Mouse (Mus musculus): ENCODE results near the gene Recql5. TPM values are rescaled to one million over a fixed set of nuclear protein-coding genes. Genes with fewer than 3 reads are reported as not detected.
A peak's percentile ranks its signal among the peaks of the same experiment; 100 is the strongest.

The Recql5 gene
- total RNA-seq, 2 experiments from 2014 or later = 23.4 to 30.7 TPM

- intact Hi-C loops (cut with DNase I) = no loop called here
Observed at GRCm38 (mm10) chr11:115903384-115904230, 29.7 kb downstream of the Recql5 start.

DNA sequence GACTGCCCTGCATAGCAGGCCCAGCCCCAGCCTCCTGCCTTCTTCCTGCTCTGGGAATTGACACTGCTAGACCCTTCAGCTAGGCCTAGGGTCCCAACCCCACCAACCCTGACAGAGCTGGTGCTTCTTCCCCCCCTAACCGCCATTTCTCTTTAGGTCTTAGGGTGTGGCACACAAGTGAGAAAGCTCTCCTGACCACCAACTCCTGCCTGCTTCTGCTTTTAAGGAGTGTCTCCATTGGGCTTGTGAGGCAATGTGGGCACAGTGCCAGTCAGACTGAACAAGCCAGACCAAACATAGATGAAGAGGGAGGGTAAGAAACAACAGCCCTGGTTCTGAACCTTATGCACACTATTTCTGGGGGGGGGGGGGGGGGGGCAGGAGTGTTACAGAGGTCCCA, 30.4 kb downstream of the Recql5 start:
- DNase-seq (ENCODE audit: low spot score in 2 of 2) = no peak
- intact Hi-C loops (cut with DNase I) = no loop called here

More at GRCm38 (mm10) chr11:115903384-115904230, 29.7 kb downstream of the Recql5 start:
- no peak for DNase-seq (ENCODE audit: low spot score in 2 of 2)

DNA sequence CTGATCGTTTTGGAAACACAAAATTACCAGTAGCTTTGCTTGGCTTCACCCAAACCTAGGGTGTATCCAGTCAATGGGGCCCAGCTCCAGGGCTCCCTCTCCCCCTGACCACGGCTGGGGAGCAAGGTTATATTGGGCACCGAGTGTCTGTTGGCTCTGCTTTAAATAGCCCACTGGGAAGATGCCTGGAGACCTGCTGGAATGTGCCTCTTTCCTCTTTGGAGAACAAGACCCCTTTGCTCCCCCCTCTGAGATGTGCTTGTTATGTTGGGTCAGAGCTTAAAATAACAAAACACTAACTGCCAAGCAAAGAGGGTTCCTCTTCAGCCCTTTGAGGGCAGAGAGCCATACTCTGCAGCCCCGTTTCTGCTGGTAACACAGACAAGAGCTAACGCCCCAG, 31.1 kb downstream of the Recql5 start:
- no peak for DNase-seq (ENCODE audit: low spot score in 2 of 2)
- intact Hi-C loops (cut with DNase I) = no loop called here

GRCm38 (mm10) chr11:115901338-115902161, 31.7 kb downstream of the Recql5 start:
- intact Hi-C loops (cut with DNase I) = no loop called here

DNA sequence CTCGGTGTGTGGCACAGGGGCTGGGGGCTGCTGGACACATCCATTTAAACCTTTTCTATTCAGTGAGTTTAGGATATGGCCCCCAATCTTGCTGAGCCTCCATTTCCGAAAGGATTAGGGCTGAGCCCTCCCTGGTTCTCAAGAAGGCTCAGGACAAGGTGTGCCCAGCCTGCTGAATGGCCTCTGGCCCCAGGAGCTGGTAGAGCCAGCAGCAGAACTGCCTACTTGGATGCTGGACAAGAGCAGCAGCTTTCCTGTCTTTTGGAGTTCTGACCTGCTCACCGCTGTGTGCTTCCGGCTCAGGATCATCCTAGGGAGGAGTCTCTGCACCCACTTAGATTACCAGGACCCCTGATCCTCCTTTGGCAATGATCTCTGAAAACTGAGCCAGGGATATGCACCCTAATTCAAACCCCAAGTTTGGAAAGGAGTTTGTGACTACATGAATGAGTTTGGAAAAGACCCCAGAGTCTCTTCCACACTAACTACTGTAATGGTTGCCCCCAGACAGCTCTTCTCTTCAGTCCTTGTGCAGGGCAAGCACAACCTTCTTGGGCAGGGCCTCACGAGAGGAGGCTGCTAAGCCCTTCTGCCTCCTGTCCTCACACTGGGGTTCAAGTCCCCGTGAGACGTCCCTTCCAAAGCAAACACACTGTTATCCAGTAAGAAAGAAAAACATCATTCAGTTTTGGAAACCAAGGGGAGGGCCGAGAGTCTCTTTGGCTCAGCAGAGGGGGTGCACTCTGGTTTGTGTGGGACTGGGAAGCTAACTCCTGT, 32.5 kb downstream of the Recql5 start:
- intact Hi-C loops (cut with DNase I) = no loop called here
- DNase-seq (ENCODE audit: low spot score in 2 of 2) = no peak

More at GRCm38 (mm10) chr11:115901338-115902161, 31.7 kb downstream of the Recql5 start:
- DNase-seq (ENCODE audit: low spot score in 2 of 2) = no peak

DNA sequence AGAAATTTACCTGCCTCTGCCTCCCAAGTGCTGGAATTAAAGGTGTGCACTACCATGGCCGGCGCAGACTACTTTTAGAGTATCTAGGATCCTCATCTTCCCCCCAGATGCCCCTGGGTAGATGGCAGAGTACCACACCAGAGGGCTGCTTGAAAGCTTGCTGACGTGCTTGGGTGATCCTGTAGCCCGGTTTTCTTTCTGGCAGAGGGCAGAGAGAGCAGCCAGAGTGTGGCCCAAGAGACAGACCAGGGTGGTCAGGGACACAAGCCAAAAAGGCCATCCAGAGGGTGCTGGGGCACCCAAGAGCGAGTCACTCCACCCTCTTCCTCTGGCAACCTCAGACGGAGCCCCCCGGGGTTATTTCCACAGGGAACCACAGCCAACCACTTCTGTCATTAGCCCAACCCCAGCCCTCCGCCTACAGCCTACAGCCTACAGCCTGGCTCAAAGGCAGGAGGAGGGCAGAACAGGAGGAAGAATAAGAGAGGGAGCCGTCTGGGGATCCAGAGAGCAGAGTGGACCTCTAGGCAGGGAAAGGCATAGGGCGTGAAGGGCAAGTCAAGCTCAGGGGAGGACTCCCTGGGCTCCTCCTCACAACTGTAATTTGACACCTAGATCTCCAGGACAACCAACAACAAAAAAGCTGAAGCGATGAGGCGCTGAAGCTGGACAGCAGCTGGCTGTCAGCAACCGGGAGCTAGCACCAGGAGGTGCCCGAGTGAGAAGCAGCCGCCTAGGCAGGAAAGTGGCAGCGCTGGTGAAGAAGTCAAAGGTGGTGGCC, 33.6 kb downstream of the Recql5 start, which contains the start of gene Smim5:
Gene Smim5 (plus strand): TSS at position 481 of the 781 bp plus-strand sequence.
- intact Hi-C loops (cut with DNase I) = no loop called here
- no peak for DNase-seq (ENCODE audit: low spot score in 2 of 2)

DNA sequence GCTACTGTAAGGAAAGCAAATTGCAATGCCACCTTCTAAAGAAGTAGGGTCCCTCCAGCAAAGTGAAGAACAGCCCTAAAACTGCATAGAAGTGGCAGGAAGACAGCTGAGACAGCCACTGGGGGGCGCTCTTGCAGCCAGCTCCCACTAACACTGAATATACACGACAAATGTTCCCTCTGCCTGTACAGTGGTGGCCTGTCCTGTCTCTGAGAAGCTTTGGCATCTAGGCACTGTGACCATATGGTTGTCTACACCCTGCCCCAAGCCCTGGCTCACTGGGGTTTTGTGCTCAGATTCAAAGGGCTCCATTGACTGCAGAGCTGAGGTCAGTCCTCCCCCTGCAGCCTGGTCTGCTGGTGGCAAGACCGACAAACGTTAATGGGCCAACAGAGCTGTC, 34.4 kb downstream of the Recql5 start:
- peak; percentile 15 for DNase-seq (ENCODE audit: low spot score in 2 of 2)
- intact Hi-C loops (cut with DNase I) = no loop called here

- intact Hi-C loops (cut with DNase I) = no loop called here
- no peak for DNase-seq (ENCODE audit: low spot score in 2 of 2)
Observed at GRCm38 (mm10) chr11:115898446-115898845, 34.8 kb downstream of the Recql5 start.

- no peak for DNase-seq (ENCODE audit: low spot score in 2 of 2)
- intact Hi-C loops (cut with DNase I) = no loop called here
Observed at GRCm38 (mm10) chr11:115894755-115895520, 38.3 kb downstream of the Recql5 start.

- intact Hi-C loops (cut with DNase I) = no loop called here
Observed at GRCm38 (mm10) chr11:115893071-115893470, 40.2 kb downstream of the Recql5 start.

DNA sequence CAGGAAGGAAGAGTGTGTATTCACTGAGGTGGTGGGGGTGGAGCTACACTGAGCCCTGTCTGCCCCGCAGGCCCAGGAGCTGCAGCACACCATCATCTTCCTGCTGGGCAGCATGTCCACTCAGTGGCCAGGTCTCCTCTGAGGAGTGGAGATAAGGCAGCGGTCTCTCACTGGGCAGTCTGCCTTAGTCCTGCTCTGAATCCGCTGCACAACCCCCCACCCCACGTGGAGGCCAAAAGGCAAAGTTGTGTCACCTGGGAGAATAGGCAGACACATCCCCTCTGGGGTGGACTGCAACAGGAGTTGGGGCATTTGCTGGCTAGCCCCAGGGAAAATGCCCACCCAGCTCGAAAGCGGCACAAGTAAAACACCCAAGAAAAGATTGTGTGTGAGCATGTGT, 41.1 kb downstream of the Recql5 start:
- DNase-seq (ENCODE audit: low spot score in 2 of 2) = no peak
- intact Hi-C loops (cut with DNase I) = no loop called here

More at GRCm38 (mm10) chr11:115893071-115893470, 40.2 kb downstream of the Recql5 start:
- DNase-seq (ENCODE audit: low spot score in 2 of 2) = no peak

- no peak for DNase-seq (ENCODE audit: low spot score in 2 of 2)
- intact Hi-C loops (cut with DNase I) = no loop called here
Observed at GRCm38 (mm10) chr11:115889159-115889558, 44.1 kb downstream of the Recql5 start.

- no peak for DNase-seq (ENCODE audit: low spot score in 2 of 2)
- intact Hi-C loops (cut with DNase I) = no loop called here
Observed at GRCm38 (mm10) chr11:115888020-115888419, 45.3 kb downstream of the Recql5 start.

DNA sequence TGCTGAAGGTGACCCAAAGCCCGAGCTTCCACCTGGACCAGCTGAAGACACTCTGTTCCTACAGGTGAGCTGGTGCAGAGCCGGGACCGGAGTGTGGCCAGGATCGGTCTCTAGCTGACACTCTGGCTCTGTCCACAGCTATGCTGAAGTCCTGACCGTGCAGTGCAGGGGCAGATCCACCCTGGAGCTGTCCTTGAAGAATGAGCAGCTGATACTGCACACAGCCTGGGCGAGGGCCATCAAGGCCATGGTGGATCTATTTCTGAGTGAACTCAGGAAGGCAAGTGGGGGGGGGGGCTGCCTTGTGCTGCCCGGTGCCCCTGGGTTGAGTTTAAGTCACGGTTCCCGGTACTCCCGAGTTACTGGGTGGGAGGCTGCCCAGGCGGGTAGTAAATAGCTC, 46.8 kb downstream of the Recql5 start:
- no peak for DNase-seq (ENCODE audit: low spot score in 2 of 2)
- intact Hi-C loops (cut with DNase I) = no loop called here

DNA sequence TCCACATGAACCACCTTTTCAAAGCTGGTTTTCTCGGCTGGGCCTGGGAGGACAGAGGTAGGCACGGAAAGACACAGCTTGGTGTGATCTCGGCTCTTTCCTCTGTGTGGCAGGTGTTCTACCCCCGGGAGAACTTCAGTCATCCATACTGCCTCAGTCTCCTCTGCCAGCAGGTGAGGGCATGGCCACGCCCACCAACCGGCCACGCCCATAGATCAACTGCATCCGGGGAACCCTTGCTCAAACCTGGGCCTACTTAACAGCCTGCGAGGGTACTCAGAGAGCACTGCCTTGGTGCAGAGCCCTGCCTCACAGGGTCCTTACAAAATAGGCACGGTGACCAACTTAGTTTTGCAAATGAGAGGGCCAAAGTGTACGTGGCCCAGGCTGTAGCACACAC, 48.0 kb downstream of the Recql5 start:
- intact Hi-C loops (cut with DNase I) = no loop called here

GRCm38 (mm10) chr11:115884361-115884760, 48.9 kb downstream of the Recql5 start:
- no peak for DNase-seq (ENCODE audit: low spot score in 2 of 2)
- intact Hi-C loops (cut with DNase I) = no loop called here

More for the DNA sequence above, 48.0 kb downstream of the Recql5 start:
- no peak for DNase-seq (ENCODE audit: low spot score in 2 of 2)

GRCm38 (mm10) chr11:115883251-115883650, 50.0 kb downstream of the Recql5 start:
- intact Hi-C loops (cut with DNase I) = no loop called here
- DNase-seq (ENCODE audit: low spot score in 2 of 2) = no peak

- no peak for DNase-seq (ENCODE audit: low spot score in 2 of 2)
- intact Hi-C loops (cut with DNase I) = no loop called here
Observed at GRCm38 (mm10) chr11:115881002-115881401, 52.3 kb downstream of the Recql5 start.
